Mouse (Mus musculus) hindlimb bud, embryonic 11.5 days (tissue): ENCODE measurements around the gene Apom.
A peak's percentile ranks its signal among the peaks of the same experiment; 100 is the strongest.

Experiments
- DNase-seq: peaks from one replicate; pipeline ENCODE4 v3.0.0-alpha.2; 2012; ENCODE audit warnings: low read depth, low spot score; ENCODE audit errors: extremely low spot score

Gene Apom

DNA sequence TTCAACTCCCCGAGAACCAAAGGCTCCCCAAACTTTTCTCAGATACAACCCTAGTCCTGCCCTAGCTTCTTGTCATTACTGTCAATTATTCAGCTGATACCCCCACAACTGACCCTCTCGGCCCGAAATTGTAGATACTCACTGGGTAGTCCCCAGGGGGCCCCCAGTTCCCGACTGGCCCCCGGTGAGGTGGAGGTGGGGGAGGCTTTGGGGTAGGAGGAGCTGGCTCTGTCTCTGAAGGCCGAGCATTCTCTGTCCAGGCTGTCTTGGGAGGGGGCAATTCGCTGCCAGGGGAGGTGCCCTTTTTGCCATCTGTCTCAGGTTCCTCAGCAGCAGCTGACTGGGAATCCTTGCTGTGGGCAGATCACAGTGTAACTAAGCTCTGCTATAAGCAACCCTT lies 27.8 kb upstream of the Apom start:
- no peak for DNase-seq

- DNase-seq, result no peak
These were observed 27.2 kb upstream of the Apom start for GRCm38 (mm10) chr17:35158850-35159593.

GRCm38 (mm10) chr17:35157661-35158175 lies 25.9 kb upstream of the Apom start:
- DNase-seq, result no peak

DNA sequence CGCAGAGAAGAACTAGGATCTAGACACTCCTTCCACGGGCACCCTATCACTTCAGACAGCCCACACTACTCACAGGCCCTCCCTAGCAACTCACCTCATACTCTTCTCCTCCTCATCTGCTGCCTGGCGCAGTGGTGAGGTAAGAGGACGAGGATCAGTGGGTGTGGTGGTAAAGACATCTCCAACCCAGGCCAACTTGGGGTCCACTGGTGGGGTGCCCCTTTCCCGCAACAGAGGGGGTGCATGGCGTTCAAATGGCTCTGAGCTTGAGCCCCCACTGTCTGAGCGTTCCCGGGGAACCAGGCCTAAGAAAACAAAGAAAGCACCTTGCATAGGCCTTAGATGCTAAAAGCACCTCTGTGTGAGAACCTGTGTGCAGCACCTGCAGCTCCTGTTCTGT lies 25.4 kb upstream of the Apom start:
- DNase-seq, result no peak

DNA sequence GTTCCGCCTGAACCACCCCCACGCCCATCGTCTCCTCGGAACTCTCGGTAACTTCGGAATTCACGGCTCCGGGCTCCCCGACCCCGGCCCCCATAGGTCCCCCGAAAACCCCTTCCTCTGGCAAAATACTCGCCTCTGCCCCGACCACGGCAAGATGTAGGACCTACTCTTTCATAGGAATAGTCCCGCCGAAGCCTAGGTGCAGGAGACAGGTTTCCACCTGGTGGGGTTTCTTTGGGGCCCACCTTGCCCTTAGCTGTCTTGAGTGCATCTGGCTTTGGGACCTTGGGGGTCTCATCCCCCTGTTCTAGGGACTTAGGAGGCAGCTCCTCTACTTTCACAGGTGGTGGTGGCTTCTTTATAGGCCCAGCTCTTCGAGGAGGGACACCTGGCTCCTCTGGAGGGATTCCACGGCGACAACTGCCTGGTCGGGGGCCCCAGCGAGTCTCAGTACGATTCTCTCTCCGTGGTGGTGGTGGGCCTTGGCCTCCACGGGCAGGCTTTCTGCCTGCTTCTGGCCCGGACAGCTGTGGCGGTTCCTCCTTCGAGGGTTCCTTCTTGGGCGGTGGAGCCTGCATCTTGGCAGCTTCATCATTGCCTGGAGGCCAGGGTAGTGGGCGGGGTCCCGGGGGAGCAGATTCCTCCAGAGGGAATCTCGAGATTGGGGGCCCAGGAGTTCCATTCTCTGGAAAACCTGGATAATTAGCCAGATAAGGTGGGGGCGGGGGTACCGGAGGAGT lies 24.8 kb upstream of the Apom start:
- no peak for DNase-seq

GRCm38 (mm10) chr17:35155451-35155850 lies 23.6 kb upstream of the Apom start:
- DNase-seq, result no peak

DNA sequence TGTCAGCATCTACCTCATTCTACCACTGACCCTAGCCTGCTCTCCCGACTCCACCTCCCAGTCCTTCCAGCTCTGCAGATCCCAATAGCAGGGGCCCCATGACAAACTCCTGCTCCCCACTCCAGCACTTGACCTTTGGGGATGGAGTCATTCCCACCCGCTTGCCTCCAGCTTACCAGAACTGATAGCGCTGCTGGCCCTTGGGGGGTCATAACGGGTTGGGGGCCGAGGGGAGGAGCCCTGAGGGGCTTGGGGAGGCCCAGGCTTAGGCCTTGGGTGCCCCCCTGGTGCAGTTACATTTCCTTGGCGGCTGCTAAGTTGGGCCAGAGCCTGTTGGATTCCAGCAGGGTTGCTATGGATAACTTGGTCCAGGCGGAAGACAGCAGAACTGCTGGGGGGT lies 22.8 kb upstream of the Apom start:
- no peak for DNase-seq

DNA sequence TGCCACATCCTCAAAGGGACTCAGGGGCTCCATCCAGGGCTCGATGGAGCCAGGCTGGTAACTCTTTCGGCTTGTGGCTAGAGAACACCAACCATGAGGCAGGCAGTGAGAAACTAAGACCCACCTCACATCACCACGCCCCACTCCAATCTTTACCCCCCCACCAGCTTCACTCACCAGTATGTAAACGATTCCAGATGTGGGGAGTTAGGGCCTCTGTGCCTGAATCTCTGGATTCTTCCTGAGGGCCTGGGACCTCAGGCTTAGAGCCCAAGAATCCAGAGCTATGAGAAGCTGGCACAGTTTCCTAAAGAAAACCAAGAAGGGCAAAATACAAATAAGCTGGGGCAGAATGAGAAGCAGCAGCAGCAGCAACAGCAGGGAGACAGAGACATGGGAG lies 22.1 kb upstream of the Apom start:
- DNase-seq, result no peak

DNA sequence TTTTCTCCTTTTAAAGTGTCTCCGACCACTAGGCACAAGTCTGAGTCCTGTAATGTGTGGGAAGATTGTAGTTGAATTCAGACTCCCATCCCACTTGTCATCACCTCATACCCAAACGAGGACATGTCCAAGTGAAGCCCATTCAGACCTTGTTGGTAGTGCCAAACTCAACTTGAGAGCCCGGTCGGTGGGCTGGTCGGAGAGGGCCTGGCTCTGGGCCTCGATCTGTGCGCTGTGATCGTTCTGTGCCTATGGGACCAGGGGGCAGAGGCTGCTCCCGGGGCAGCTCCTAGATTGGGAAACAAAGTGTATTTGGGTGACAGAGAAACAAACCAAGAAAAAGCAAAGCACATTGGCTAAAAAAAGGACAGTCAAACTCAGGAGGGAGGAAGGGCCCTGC lies 21.2 kb upstream of the Apom start:
- DNase-seq, result no peak

- DNase-seq, result no peak
These were observed 20.3 kb upstream of the Apom start for GRCm38 (mm10) chr17:35152121-35152520.

DNA sequence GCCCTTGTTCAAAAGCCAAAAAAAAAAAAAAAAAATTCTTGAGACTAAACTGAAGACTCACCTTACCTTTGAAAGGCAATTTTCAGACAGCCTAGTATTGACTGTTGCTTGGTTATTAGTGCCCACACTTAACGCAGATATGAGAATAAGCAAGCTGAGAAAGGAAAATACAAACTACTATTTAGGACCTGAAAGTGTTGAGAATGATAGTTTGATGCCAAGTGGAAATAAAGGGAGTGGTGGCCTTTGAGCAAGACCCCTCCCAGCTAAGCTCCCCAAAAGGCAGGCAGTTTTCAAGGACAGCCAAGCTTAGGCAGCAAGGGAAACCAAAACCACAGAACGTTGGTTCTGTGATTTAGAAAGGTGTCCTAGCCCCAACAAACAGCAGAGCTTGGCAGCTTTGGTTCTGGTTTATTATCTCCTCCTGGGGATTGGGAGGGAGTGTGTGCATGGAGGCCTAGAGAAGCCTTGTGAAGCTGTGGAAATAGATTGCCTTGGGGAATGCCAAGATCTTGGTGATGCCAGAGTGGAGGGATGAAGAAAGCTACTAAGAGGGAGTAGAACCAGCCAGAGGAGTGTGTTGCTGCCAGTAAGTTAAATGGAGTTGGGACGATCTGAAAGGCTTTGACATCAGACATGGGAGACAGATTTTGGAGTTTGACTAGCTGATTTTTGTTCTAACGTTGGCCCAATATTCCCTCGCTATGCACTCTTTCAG lies 16.2 kb upstream of the Apom start:
- DNase-seq, result no peak

DNA sequence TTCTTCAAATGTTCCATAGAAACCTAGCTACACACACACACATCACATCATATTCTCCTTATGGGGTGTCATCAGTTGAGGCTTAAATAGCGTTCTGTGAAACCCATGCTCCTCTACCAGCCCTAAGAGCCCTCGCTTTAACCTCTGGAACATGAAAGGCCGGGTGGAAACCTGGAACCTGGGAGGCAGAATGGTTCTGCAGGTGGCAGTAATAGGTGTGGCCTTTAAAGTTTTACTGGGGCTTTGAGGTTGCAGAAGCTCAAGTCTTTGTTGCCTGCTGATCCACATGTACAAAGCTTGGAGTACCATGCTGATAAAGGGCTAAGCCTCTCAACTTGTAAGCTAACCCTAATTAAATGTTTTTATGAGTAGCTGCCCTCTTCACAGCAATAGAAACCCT lies 15.5 kb upstream of the Apom start:
- DNase-seq, result no peak

GRCm38 (mm10) chr17:35146139-35146538 lies 14.3 kb upstream of the Apom start:
- no peak for DNase-seq

GRCm38 (mm10) chr17:35141971-35142370 lies 10.1 kb upstream of the Apom start:
- no peak for DNase-seq

GRCm38 (mm10) chr17:35140490-35140996 lies 8.7 kb upstream of the Apom start:
- DNase-seq, result no peak

DNA sequence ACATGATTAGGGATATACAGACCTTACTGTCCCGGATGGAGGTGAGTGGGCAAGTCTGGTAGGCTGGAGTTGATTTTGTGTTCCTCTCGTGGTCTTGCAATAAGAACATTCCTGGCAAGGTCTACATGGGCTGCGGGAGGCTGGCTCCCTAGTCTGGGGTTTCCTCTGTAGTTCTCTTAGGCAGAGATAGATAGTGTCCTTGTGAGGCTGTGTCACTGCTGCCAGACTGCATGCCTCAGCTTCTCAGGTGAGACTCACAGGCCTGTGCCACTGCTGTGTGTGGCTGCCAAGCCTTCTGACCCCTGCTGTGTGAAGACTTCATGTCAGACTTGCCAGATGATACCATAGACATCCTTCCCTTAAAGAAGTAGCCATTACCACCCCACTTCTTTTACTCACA lies 7.4 kb upstream of the Apom start:
- no peak for DNase-seq

- no peak for DNase-seq
These were observed 3.9 kb upstream of the Apom start for GRCm38 (mm10) chr17:35135591-35136320.

GRCm38 (mm10) chr17:35134801-35135590 lies 3.1 kb upstream of the Apom start, which contains the start of gene Bag6:
Gene Bag6 (plus strand): TSS chr17:35135178.
- peak; percentile 98 for DNase-seq

DNA sequence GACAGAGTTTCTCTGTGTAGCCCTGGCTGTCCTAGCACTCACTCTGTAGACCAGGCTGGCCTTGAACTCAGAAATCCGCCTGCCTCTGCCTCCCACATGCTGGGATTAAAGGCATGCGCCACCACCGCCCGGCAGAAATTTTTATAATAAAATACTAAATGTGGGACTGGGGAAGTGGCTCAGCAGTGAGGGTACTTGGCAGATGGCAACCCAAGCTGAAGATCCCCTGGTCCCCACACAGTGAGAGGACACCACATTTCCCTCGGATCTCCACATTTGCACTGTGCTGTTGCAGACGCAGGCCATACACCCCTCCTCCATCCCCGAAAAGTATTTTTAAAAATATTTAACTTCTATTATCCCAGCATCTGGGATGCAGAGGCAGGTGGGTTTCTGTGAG lies 1.7 kb upstream of the Apom start:
- no peak for DNase-seq

GRCm38 (mm10) chr17:35132174-35132560 lies 317 bp upstream of the Apom start:
- DNase-seq, result no peak
